ENCODE assay signal across 26 mouse cellular contexts in genomic region chr1:172229215-172229614, GRCm38 (mm10). TPM values are rescaled to one million over a fixed set of nuclear protein-coding genes. Genes with fewer than 3 reads are reported as not detected.
DNase-seq lines count a peak whose midpoint lies in the region; TF ChIP-seq lines count a peak whose summit lies in the region.
"Had no signal": no experiment of that assay in that cellular context is flagged by ENCODE, and none has a peak within 500 bp of the region (broad histone marks: within the 10 kb centered on the region; RNA-seq: fewer than 3 reads in every experiment).

No protein-coding gene starts in this region.

- 30% methylated on average over 1 of the region's 1 CpGs for WGBS in liver, adult 2 months

- 0 out of 2 replicates have a peak, but pooled peaks cover 1% of the 10 kb centered on the region for H3K4me1 ChIP-seq in liver, adult 2 months (ENCODE audit: control insufficient read depth, insufficient read depth, low read length)
- H3K4me1 ChIP-seq: embryonic facial prominence, embryonic 12.5 days; forebrain, embryonic 10.5 days; forebrain, embryonic 12.5 days had no signal

- H3K27ac ChIP-seq in liver, adult 2 months (replicated peaks; ENCODE audit: insufficient read depth, low read depth, low read length) = no peak overlapping the region
- H3K27ac ChIP-seq: embryonic facial prominence, embryonic 10.5 days; embryonic facial prominence, embryonic 12.5 days; forebrain, embryonic 10.5 days; forebrain, embryonic 12.5 days had no signal

- no peak for TF ChIP-seq POLR2A in liver, adult 2 months (IDR thresholded peaks at IDR 0.05; ENCODE audit: extremely low read depth, insufficient read depth, low read length)

- H3K36me3 ChIP-seq in liver, adult 2 months (ENCODE audit: control insufficient read depth, insufficient read depth, low read length) = no peaks in the 10 kb centered on the region
- H3K36me3 ChIP-seq: embryonic facial prominence, embryonic 10.5 days; embryonic facial prominence, embryonic 12.5 days; forebrain, embryonic 10.5 days; forebrain, embryonic 12.5 days; G1E had no signal

- no peaks in the 10 kb centered on the region for H3K27me3 ChIP-seq in liver, adult 2 months (ENCODE audit: control insufficient read depth, insufficient read depth, low read length)
- H3K27me3 ChIP-seq: embryonic facial prominence, embryonic 12.5 days; forebrain, embryonic 12.5 days had no signal

- TF ChIP-seq CTCF in liver, adult 2 months (IDR thresholded peaks at IDR 0.05; ENCODE audit: low read depth, low read length) = no peak

- DNase-seq in liver, adult 2 months (ENCODE audit: extremely low read depth, low read depth, low spot score) = peak; percentile 59
- no peak for DNase-seq in liver
- DNase-seq in NIH3T3 (ENCODE audit: low read depth) = peak; percentile 35
- peak; percentile 71 for DNase-seq in fibroblast of lung, adult 2 months (ENCODE audit: low read depth)
- no peak for DNase-seq in kidney, adult 11 months
- no peak for DNase-seq in lung, postnatal 4 days
- DNase-seq in kidney, postnatal 10 days = no peak
- DNase-seq: adrenal gland, adult 8-10 months; adrenal gland, postnatal 14 days; adrenal gland, postnatal 36 days; B cell, adult 2 months; cerebellum, adult 11-12 months; cerebellum, adult 2 months; cerebellum, adult 9-10 months; cerebellum, postnatal 10 days; cerebellum, postnatal 25 days had no signal

- no peaks in the 10 kb centered on the region for H3K79me2 ChIP-seq in liver, adult 2 months (ENCODE audit: control insufficient read depth, insufficient read depth, low read length)

- H3K4me3 ChIP-seq in liver, adult 2 months (ENCODE audit: insufficient read depth, low read depth, low read length) = no peak overlapping the region
- H3K4me3 ChIP-seq: embryonic facial prominence, embryonic 10.5 days; embryonic facial prominence, embryonic 12.5 days; forebrain, embryonic 10.5 days; forebrain, embryonic 12.5 days had no signal

- no peak overlapping the region for H3K9ac ChIP-seq in liver, adult 2 months (ENCODE audit: low read depth, low read length)
- H3K9ac ChIP-seq: embryonic facial prominence, embryonic 12.5 days; forebrain, embryonic 12.5 days had no signal

RNA-seq across cellular contexts. Expression of gene Casq1, which starts 9.5 kb away (rescaled TPM):
- total RNA-seq in liver, adult 2 months (2014; rRNA removed) = 0.07 and 0.74 TPM in 2 replicates
- 0.16 and 0.21 TPM in 2 replicates for polyA plus RNA-seq in liver, adult 2 months (2012; rRNA removed)
- total RNA-seq: G1E had no signal
- polyA plus RNA-seq: CD4-positive, CD25-positive, alpha-beta regulatory T cell, adult 4 months; G1E had no signal

RNA-seq across cellular contexts. Expression of gene Pea15a, which starts 22.6 kb away (rescaled TPM):
- 9.4 and 13.1 TPM in 2 replicates for total RNA-seq in liver, adult 2 months (2014; rRNA removed)
- 8.4 and 10.2 TPM in 2 replicates for polyA plus RNA-seq in liver, adult 2 months (2012; rRNA removed)

RNA-seq across cellular contexts. Expression of gene Atp1a4, which starts 29.0 kb away (rescaled TPM):
- 0.07 and 0.09 TPM in 2 replicates for total RNA-seq in liver, adult 2 months (2014; rRNA removed)
- 0.02 TPM in 1 of 2 replicates, not detected in the other for polyA plus RNA-seq in liver, adult 2 months (2012; rRNA removed)
- total RNA-seq: CH12.LX had no signal
- polyA plus RNA-seq: CD4-positive, CD25-positive, alpha-beta regulatory T cell, adult 4 months; cerebellum, adult 2 months; cortical plate, adult 2 months; embryonic facial prominence, embryonic 10.5 days; embryonic facial prominence, embryonic 12.5 days; embryonic facial prominence, embryonic 14.5 days; forebrain, embryonic 10.5 days; forebrain, embryonic 16.5 days; G1E had no signal

RNA-seq across cellular contexts. Expression of gene Igsf8, which starts 32.2 kb away (rescaled TPM):
- 3.6 and 9.7 TPM in 2 replicates for total RNA-seq in liver, adult 2 months (2014; rRNA removed)
- 15.3 and 26.3 TPM in 2 replicates for polyA plus RNA-seq in liver, adult 2 months (2012; rRNA removed)

Comparison
In these comparisons a context has a peak if more than half of its experiments do, and no peak if none do; other contexts are left out.
1. DNase-seq: peak in liver, adult 2 months (single experiment), NIH3T3 (single experiment) and fibroblast of lung, adult 2 months (single experiment); none in liver (single experiment), kidney, adult 11 months (single experiment), lung, postnatal 4 days (0 of 2) and kidney, postnatal 10 days (single experiment).